Mouse (Mus musculus) myocyte (in vitro differentiated cells): Measurements from ENCODE around the gene Olfr735. TPM values are rescaled to one million over a fixed set of nuclear protein-coding genes. Genes with fewer than 3 reads are reported as not detected.

Source experiments
- H3K27me3 ChIP-seq: one replicate; pipeline ENCODE4 v1.6.1; 2011; ENCODE audit not compliant: control insufficient read depth, insufficient read depth, insufficient read length
- H3K36me3 ChIP-seq: one replicate; pipeline ENCODE4 v1.6.1; 2011; ENCODE audit not compliant: control insufficient read depth, insufficient read depth
- H3K4me2 ChIP-seq: one replicate; pipeline ENCODE4 v1.6.1; 2011; ENCODE audit warnings: low read depth, control low read depth
- H3K4me3 ChIP-seq: one replicate; pipeline ENCODE4 v1.5.1; 2011; ENCODE audit warnings: mild to moderate bottlenecking, control low read depth, moderate library complexity
- H3K79me2 ChIP-seq: one replicate; pipeline ENCODE4 v1.6.1; 2011; ENCODE audit not compliant: control insufficient read depth, insufficient read depth
- H3ac ChIP-seq: one replicate; pipeline ENCODE4 v1.6.1; 2011; ENCODE audit not compliant: control insufficient read depth, insufficient read length
- CEBPB ChIP-seq: IDR thresholded peaks from 2 replicates; pipeline ENCODE4 v1.6.1; 2011; ENCODE audit warnings: mild to moderate bottlenecking, moderate library complexity; ENCODE audit not compliant: poor library complexity, insufficient read depth, severe bottlenecking
- E2F4 ChIP-seq: IDR thresholded peaks from one replicate; pipeline ENCODE4 v1.6.1; 2011; ENCODE audit warnings: mild to moderate bottlenecking, control low read depth, moderate library complexity; ENCODE audit not compliant: insufficient read depth
- MAX ChIP-seq: IDR thresholded peaks from one replicate; pipeline ENCODE4 v1.6.1; 2011; ENCODE audit warnings: low read depth, mild to moderate bottlenecking, control low read depth
- MYOD1 ChIP-seq, 3 experiments: IDR thresholded peaks; one replicate each; pipeline ENCODE4 v1.6.1; 2011; ENCODE audit warnings: control low read depth in 2 of 3, low read depth in 2 of 3, mild to moderate bottlenecking in 2 of 3, moderate library complexity in 1 of 3; ENCODE audit not compliant: insufficient read length in 2 of 3, control insufficient read depth in 1 of 3
- MYOG ChIP-seq, 3 experiments: IDR thresholded peaks; one replicate each; pipeline ENCODE4 v1.6.1; 2011; ENCODE audit warnings: control low read depth in 2 of 3, low read depth in 2 of 3, mild to moderate bottlenecking in 2 of 3; ENCODE audit not compliant: insufficient read length in 2 of 3, control insufficient read depth in 1 of 3, insufficient read depth in 1 of 3
- POLR2A ChIP-seq: IDR thresholded peaks from one replicate; pipeline ENCODE4 v1.6.1; 2011; ENCODE audit warnings: low read depth, mild to moderate bottlenecking, control low read depth, moderate library complexity; ENCODE audit not compliant: insufficient read length
- POLR2AphosphoS2 ChIP-seq: IDR thresholded peaks from one replicate; pipeline ENCODE4 v1.6.1; 2011; ENCODE audit warnings: low read depth, control low read depth; ENCODE audit not compliant: insufficient read length
- REST ChIP-seq: IDR thresholded peaks from one replicate; pipeline ENCODE4 v1.6.1; 2011; ENCODE audit warnings: mild to moderate bottlenecking, control low read depth, moderate library complexity; ENCODE audit not compliant: insufficient read depth, insufficient read length
- SRF ChIP-seq: IDR thresholded peaks from one replicate; pipeline ENCODE4 v1.6.1; 2011; ENCODE audit warnings: low read depth; ENCODE audit not compliant: control insufficient read depth, insufficient read length
- TCF12 ChIP-seq: IDR thresholded peaks from one replicate; pipeline ENCODE4 v1.6.1; 2011; ENCODE audit warnings: mild to moderate bottlenecking, control low read depth; ENCODE audit not compliant: poor library complexity, insufficient read depth, severe bottlenecking
- TCF3 ChIP-seq: IDR thresholded peaks from one replicate; pipeline ENCODE4 v1.6.1; 2011; ENCODE audit warnings: low read depth, control low read depth; ENCODE audit not compliant: insufficient read length
- USF1 ChIP-seq: IDR thresholded peaks from one replicate; pipeline ENCODE4 v1.6.1; 2011; ENCODE audit warnings: low read depth, mild to moderate bottlenecking, control low read depth, moderate library complexity
- polyA plus RNA-seq: library from polyadenylated mRNA; unstranded; fragments of >200 nt; fragmentation: generic; extraction: Trizol; gene quantifications from one replicate; pipeline ENCODE4 v1.2.1, GENCODE M21; 2012; ENCODE audit warnings: missing spikeins

Gene Olfr735
- polyA plus RNA-seq, 1 experiment: not detected

DNA sequence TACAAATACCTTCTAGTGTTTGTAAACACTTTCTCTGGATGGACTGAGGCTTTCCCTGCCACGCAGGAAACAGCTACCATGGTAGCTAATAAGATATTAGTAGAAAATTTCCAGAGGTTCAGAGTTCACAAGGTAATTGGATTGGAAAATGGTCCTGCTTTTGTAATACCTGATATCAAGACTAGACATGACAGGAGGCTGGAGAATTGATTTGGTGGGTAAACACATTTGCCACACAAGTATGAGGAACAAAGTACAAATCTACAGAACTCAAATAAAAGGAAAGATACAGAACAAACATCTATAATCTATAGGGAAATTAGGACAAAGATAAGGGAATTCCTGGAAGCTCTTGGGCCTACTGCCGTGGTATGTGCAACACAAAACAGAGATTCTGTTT, 8.1 kb upstream of the Olfr735 start:
- Histone ChIP-seq H3K36me3 (no peaks in the 10 kb centered on the region), H3K79me2 (no peaks in the 10 kb centered on the region), H3K4me3 (no peak overlapping the region), H3K27me3 (no peaks in the 10 kb centered on the region), H3K4me2 (no peak overlapping the region), H3ac (no peak overlapping the region)
- TF ChIP-seq SRF (no peak), POLR2A (no peak), MYOG (IDR thresholded peaks at IDR 0.05; ENCODE audit: control insufficient read depth in 1 of 3, insufficient read depth in 1 of 3, insufficient read length in 2 of 3, low read depth in 2 of 3) (no peak), MAX (no peak), E2F4 (no peak), USF1 (no peak), MYOD1 (IDR thresholded peaks at IDR 0.05; ENCODE audit: control insufficient read depth in 1 of 3, insufficient read length in 2 of 3, low read depth in 2 of 3) (no peak), CEBPB (no peak), TCF3 (no peak), POLR2AphosphoS2 (no peak), TCF12 (no peak), REST (no peak)

DNA sequence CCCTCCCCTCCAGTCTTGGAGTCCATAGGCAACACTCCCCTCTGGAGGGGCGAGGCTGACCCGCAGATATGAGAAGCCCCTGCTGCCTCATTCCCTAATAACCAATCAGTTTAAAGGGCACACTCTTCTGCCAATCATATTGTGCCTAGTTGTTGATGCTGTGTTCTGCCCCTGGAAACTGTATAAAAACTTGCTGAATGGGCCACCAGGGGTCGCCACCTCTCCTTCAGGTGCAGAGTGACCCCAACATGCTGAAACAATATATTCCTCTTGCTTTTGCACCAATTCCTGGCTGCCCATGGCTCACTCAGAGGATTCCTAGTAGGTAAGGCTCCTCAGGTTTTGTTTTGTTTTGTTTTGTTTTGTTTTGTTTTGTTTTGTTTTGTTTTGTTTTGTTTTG, 3.8 kb upstream of the Olfr735 start:
- TF ChIP-seq MYOD1 (IDR thresholded peaks at IDR 0.05; ENCODE audit: control insufficient read depth in 1 of 3, insufficient read length in 2 of 3, low read depth in 2 of 3): no peak
- no peak for TF ChIP-seq USF1
- TF ChIP-seq E2F4: no peak
- TF ChIP-seq MAX: no peak
- TF ChIP-seq POLR2A: no peak
- TF ChIP-seq TCF3: no peak
- Histone ChIP-seq H3K4me3 (no peak overlapping the region), H3K4me2 (no peak overlapping the region), H3K36me3 (no peaks in the 10 kb centered on the region), H3K79me2 (no peaks in the 10 kb centered on the region), H3K27me3 (no peaks in the 10 kb centered on the region), H3ac (no peak overlapping the region)

DNA sequence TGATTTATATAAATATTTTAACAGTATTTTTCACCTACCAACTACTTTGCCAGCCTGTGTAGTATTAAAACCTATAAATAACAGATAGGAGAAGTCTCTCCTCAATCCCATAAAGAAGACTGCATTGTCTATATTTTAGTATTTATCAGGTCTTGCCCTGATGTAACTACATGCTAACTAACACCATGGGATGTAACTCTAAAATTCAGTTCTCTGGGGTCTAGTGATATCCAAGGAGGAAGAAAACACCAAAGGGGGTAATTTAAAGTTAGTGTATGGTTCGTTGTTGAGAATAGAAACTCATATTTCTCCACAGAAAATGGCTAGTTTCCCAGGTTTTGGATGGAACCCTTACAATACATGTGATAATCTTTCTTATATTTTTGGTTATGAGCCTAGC, 22.0 kb downstream of the Olfr735 start, which contains the start of gene Olfr734:
Olfr734 (minus strand) TSS at position 101 of the 400 bp plus-strand sequence.
- no peak within 1 kb of the TSS for H3K4me3 ChIP-seq
- no peak within 1 kb of the TSS for H3ac ChIP-seq
- no peak within 1 kb of the TSS for H3K4me2 ChIP-seq
- TF ChIP-seq POLR2A (no peak), MYOG (IDR thresholded peaks at IDR 0.05; ENCODE audit: control insufficient read depth in 1 of 3, insufficient read depth in 1 of 3, insufficient read length in 2 of 3, low read depth in 2 of 3) (no peak), CEBPB (no peak), REST (no peak), POLR2AphosphoS2 (no peak), MAX (no peak), SRF (no peak), USF1 (no peak), TCF12 (no peak), MYOD1 (IDR thresholded peaks at IDR 0.05; ENCODE audit: control insufficient read depth in 1 of 3, insufficient read length in 2 of 3, low read depth in 2 of 3) (no peak)
- H3K27me3 ChIP-seq: no peaks in the 10 kb centered on the region
- no peaks in the 10 kb centered on the region for H3K79me2 ChIP-seq
- H3K36me3 ChIP-seq: no peaks in the 10 kb centered on the region

DNA sequence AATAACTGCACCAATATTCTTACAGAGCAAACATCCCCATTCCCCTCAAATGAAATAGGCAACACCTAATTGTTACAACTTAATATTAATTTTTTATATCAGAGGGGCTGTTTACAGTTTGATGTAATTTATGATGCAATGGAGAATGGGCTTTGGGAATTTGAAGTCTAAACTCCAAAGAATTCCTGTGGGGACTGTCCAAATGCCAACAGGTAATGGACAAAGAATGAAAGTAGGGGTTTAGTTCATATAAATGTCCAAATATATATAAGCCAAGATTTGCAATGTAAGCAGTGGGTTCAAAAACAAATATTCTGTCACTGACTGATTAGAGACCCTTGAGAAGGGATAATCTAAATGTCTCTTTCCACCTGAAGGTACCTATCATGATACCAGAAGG, 47.2 kb downstream of the Olfr735 start, which contains the start of gene Olfr733:
Olfr733 (minus strand) TSS at position 101 of the 400 bp plus-strand sequence.
- Histone ChIP-seq H3K4me3 (no peak within 1 kb of the TSS), H3K36me3 (no peaks in the 10 kb centered on the region), H3K79me2 (no peaks in the 10 kb centered on the region), H3ac (no peak within 1 kb of the TSS), H3K4me2 (no peak within 1 kb of the TSS), H3K27me3 (no peaks in the 10 kb centered on the region)
- no peak for TF ChIP-seq POLR2AphosphoS2
- no peak for TF ChIP-seq MYOG (IDR thresholded peaks at IDR 0.05; ENCODE audit: control insufficient read depth in 1 of 3, insufficient read depth in 1 of 3, insufficient read length in 2 of 3, low read depth in 2 of 3)
- no peak for TF ChIP-seq USF1

Other genes with a start within 250 kb of the Olfr735 start
- gene Olfr727, start 225.7 kb downstream of the Olfr735 start, polyA plus RNA-seq: not detected
- gene Olfr728, start 206.2 kb downstream of the Olfr735 start, polyA plus RNA-seq: not detected
- gene Olfr729, start 196.0 kb downstream of the Olfr735 start, polyA plus RNA-seq: not detected
- not detected for gene Olfr730, start 160.7 kb downstream of the Olfr735 start, polyA plus RNA-seq
- gene Olfr731, start 107.0 kb downstream of the Olfr735 start, polyA plus RNA-seq: not detected
- not detected for gene Olfr732, start 64.7 kb downstream of the Olfr735 start, polyA plus RNA-seq
- gene Olfr733, start 47.4 kb downstream of the Olfr735 start, polyA plus RNA-seq: not detected
- gene Olfr734, start 22.1 kb downstream of the Olfr735 start, polyA plus RNA-seq: not detected
- not detected for gene Tlr11, start 9.0 kb upstream of the Olfr735 start, polyA plus RNA-seq
- not detected for gene Olfr736, start 32.3 kb upstream of the Olfr735 start, polyA plus RNA-seq
- gene Olfr738, start 58.7 kb upstream of the Olfr735 start, polyA plus RNA-seq: not detected
- not detected for gene Olfr739, start 69.8 kb upstream of the Olfr735 start, polyA plus RNA-seq
- gene Olfr740, start 96.7 kb upstream of the Olfr735 start, polyA plus RNA-seq: not detected
- not detected for gene Olfr741, start 123.9 kb upstream of the Olfr735 start, polyA plus RNA-seq
- not detected for gene Olfr742, start 154.7 kb upstream of the Olfr735 start, polyA plus RNA-seq
- gene Olfr743, start 173.0 kb upstream of the Olfr735 start, polyA plus RNA-seq: not detected